Mouse (Mus musculus) CH12.LX (cell line): ENCODE results near the gene Tamm41. TPM values are rescaled to one million over a fixed set of nuclear protein-coding genes. Genes with fewer than 3 reads are reported as not detected.

ENCODE experiments used
- DNase-seq: peaks from one replicate; pipeline ENCODE4 v3.0.0-alpha.2; 2013; ENCODE audit errors: extremely low read depth
- H3K27ac ChIP-seq: 2 replicates; pipeline ENCODE4 v1.5.1; 2012; ENCODE audit warnings: low read depth, mild to moderate bottlenecking, control low read depth, moderate library complexity; ENCODE audit not compliant: insufficient read depth
- H3K27me3 ChIP-seq: replicated peaks from 2 replicates; pipeline ENCODE3; 2012; ENCODE audit warnings: inconsistent platforms
- H3K36me3 ChIP-seq, 2 experiments: replicated peaks in 1 of 2; 2 replicates each; pipeline versions ENCODE3 to v1.6.1; 2012; ENCODE audit warnings: inconsistent platforms in 1 of 2, low read length in 1 of 2, mild to moderate bottlenecking in 1 of 2, mixed read lengths in 1 of 2, moderate library complexity in 1 of 2; ENCODE audit not compliant: control insufficient read depth in 1 of 2, insufficient read depth in 1 of 2
- H3K4me1 ChIP-seq, 2 experiments: 2 replicates each; pipeline ENCODE4 v1.6.1; 2012; ENCODE audit warnings: inconsistent platforms in 1 of 2, moderate library complexity in 1 of 2; ENCODE audit not compliant: insufficient read depth in 2 of 2, control insufficient read depth in 1 of 2
- H3K4me2 ChIP-seq: 2 replicates; pipeline ENCODE4 v1.6.1; 2012; ENCODE audit warnings: low read depth, mild to moderate bottlenecking, control low read depth; ENCODE audit not compliant: poor library complexity, insufficient read depth, severe bottlenecking
- H3K4me3 ChIP-seq, 3 experiments: fragments of 150-350 bp in 1 of 3; sonication (generic) in 1 of 3; replicated peaks in 1 of 3; 2 replicates each; pipeline versions ENCODE3 to v1.5.1; 2011 to 2012; ENCODE audit warnings: low read depth in 2 of 3, low read length in 2 of 3, mild to moderate bottlenecking in 2 of 3, moderate library complexity in 2 of 3, control low read depth in 1 of 3, improper control_type of control experiment in 1 of 3, inconsistent platforms in 1 of 3, mixed read lengths in 1 of 3; ENCODE audit not compliant: poor library complexity in 1 of 3
- H3K79me2 ChIP-seq: replicated peaks from 2 replicates; pipeline ENCODE4 v1.6.1; 2012; ENCODE audit warnings: mild to moderate bottlenecking, moderate library complexity; ENCODE audit not compliant: control insufficient read depth, poor library complexity, insufficient read depth, severe bottlenecking; ENCODE audit errors: extremely low read depth
- H3K9ac ChIP-seq: 2 replicates; pipeline ENCODE4 v1.6.1; 2012; ENCODE audit warnings: low read depth, mild to moderate bottlenecking, control low read depth, moderate library complexity; ENCODE audit not compliant: insufficient read depth
- H3K9me3 ChIP-seq: replicated peaks from 2 replicates; pipeline ENCODE3; 2012; ENCODE audit warnings: low read length, inconsistent platforms, mixed read lengths
- BHLHE40 ChIP-seq: IDR thresholded peaks from 2 replicates; pipeline ENCODE4 v1.6.1; 2011; ENCODE audit warnings: mild to moderate bottlenecking, low read depth, low read length, improper control_type of control experiment
- CHD2 ChIP-seq: IDR thresholded peaks from 2 replicates; pipeline ENCODE4 v1.6.1; 2011; ENCODE audit warnings: low read length, improper control_type of control experiment
- CTCF ChIP-seq, 2 experiments: IDR thresholded peaks in 1 of 2; conservative IDR thresholded peaks in 1 of 2; 2 replicates each; pipeline ENCODE4 v1.5.1; 2011 to 2012; ENCODE audit warnings: low read depth in 2 of 2, low read length in 2 of 2, improper control_type of control experiment in 1 of 2, inconsistent platforms in 1 of 2, mild to moderate bottlenecking in 1 of 2, moderate library complexity in 1 of 2
- E2F4 ChIP-seq: IDR thresholded peaks from 2 replicates; pipeline ENCODE4 v1.6.1; 2011; ENCODE audit warnings: low read depth, low read length, improper control_type of control experiment; ENCODE audit not compliant: insufficient replicate concordance
- ELF1 ChIP-seq: IDR thresholded peaks from 2 replicates; pipeline ENCODE4 v1.6.1; 2014; ENCODE audit warnings: low read depth, mild to moderate bottlenecking, inconsistent platforms, low read length, improper control_type of control experiment
- EP300 ChIP-seq: IDR thresholded peaks from 2 replicates; pipeline ENCODE4 v1.6.1; 2011; ENCODE audit warnings: low read length, improper control_type of control experiment
- ETS1 ChIP-seq: conservative IDR thresholded peaks from 2 replicates; pipeline ENCODE4 v1.6.1; 2012; ENCODE audit warnings: low read depth, mild to moderate bottlenecking, inconsistent platforms, low read length, improper control_type of control experiment, moderate library complexity
- GABPA ChIP-seq: IDR thresholded peaks from 2 replicates; pipeline ENCODE4 v1.6.1; 2012; ENCODE audit warnings: low read depth, low read length, improper control_type of control experiment, inconsistent platforms; ENCODE audit not compliant: insufficient replicate concordance
- HCFC1 ChIP-seq: IDR thresholded peaks from 2 replicates; pipeline ENCODE4 v1.6.1; 2012; ENCODE audit warnings: low read depth, mild to moderate bottlenecking, inconsistent platforms, low read length, improper control_type of control experiment
- IRF4 ChIP-seq: IDR thresholded peaks from 2 replicates; pipeline ENCODE4 v1.6.1; 2014; ENCODE audit warnings: low read depth, mild to moderate bottlenecking, inconsistent platforms, low read length, improper control_type of control experiment
- JUND ChIP-seq: conservative IDR thresholded peaks from 2 replicates; pipeline ENCODE4 v1.6.1; 2011; ENCODE audit warnings: low read depth, low read length, improper control_type of control experiment
- MAFK ChIP-seq: IDR thresholded peaks from 2 replicates; pipeline ENCODE4 v1.6.1; 2011; ENCODE audit warnings: low read length, improper control_type of control experiment; ENCODE audit not compliant: insufficient replicate concordance
- MAX ChIP-seq: IDR thresholded peaks from 2 replicates; pipeline ENCODE4 v1.6.1; 2011; ENCODE audit warnings: low read length, improper control_type of control experiment
- MAZ ChIP-seq: IDR thresholded peaks from 2 replicates; pipeline ENCODE4 v1.6.1; 2012; ENCODE audit warnings: low read depth, mild to moderate bottlenecking, inconsistent platforms, low read length, improper control_type of control experiment, moderate library complexity
- MEF2A ChIP-seq: IDR thresholded peaks from 2 replicates; pipeline ENCODE4 v1.6.1; 2014; ENCODE audit warnings: low read depth, mild to moderate bottlenecking, inconsistent platforms, low read length, improper control_type of control experiment, borderline replicate concordance
- MXI1 ChIP-seq: IDR thresholded peaks from 2 replicates; pipeline ENCODE4 v1.6.1; 2011; ENCODE audit warnings: mild to moderate bottlenecking, low read depth, low read length, improper control_type of control experiment
- NELFE ChIP-seq: IDR thresholded peaks from 2 replicates; pipeline ENCODE4 v1.6.1; 2011; ENCODE audit warnings: low read depth, low read length, improper control_type of control experiment
- NRF1 ChIP-seq: IDR thresholded peaks from 2 replicates; pipeline ENCODE4 v1.6.1; 2014; ENCODE audit warnings: low read depth, mild to moderate bottlenecking, inconsistent platforms, low read length, improper control_type of control experiment, moderate library complexity
- PAX5 ChIP-seq: IDR thresholded peaks from 2 replicates; pipeline ENCODE4 v1.6.1; 2012; ENCODE audit warnings: low read length, inconsistent platforms, mixed read lengths
- POLR2AphosphoS2 ChIP-seq: IDR thresholded peaks from 2 replicates; pipeline ENCODE4 v1.6.1; 2011; ENCODE audit warnings: low read depth, low read length, improper control_type of control experiment
- RAD21 ChIP-seq: IDR thresholded peaks from 2 replicates; pipeline ENCODE4 v1.6.1; 2011; ENCODE audit warnings: low read depth, mild to moderate bottlenecking, low read length, improper control_type of control experiment, moderate library complexity
- RCOR1 ChIP-seq: conservative IDR thresholded peaks from 2 replicates; pipeline ENCODE4 v1.6.1; 2012; ENCODE audit warnings: low read depth, mild to moderate bottlenecking, inconsistent platforms, low read length, improper control_type of control experiment
- SIN3A ChIP-seq: IDR thresholded peaks from 2 replicates; pipeline ENCODE4 v1.6.1; 2012; ENCODE audit warnings: low read length, improper control_type of control experiment, inconsistent platforms
- SMC3 ChIP-seq: IDR thresholded peaks from 2 replicates; pipeline ENCODE4 v1.6.1; 2011; ENCODE audit warnings: low read depth, low read length, improper control_type of control experiment
- TBP ChIP-seq: conservative IDR thresholded peaks from 2 replicates; pipeline ENCODE4 v1.6.1; 2011; ENCODE audit warnings: low read depth, low read length, improper control_type of control experiment
- TCF12 ChIP-seq: IDR thresholded peaks from 2 replicates; pipeline ENCODE4 v1.6.1; 2014; ENCODE audit warnings: low read depth, mild to moderate bottlenecking, inconsistent platforms, low read length, improper control_type of control experiment
- UBTF ChIP-seq: IDR thresholded peaks from 2 replicates; pipeline ENCODE4 v1.6.1; 2012; ENCODE audit warnings: low read depth, mild to moderate bottlenecking, inconsistent platforms, low read length, improper control_type of control experiment, moderate library complexity
- USF1 ChIP-seq: IDR thresholded peaks from 2 replicates; pipeline ENCODE4 v1.6.1; 2014; ENCODE audit warnings: low read depth, mild to moderate bottlenecking, inconsistent platforms, low read length, improper control_type of control experiment
- USF2 ChIP-seq: conservative IDR thresholded peaks from 2 replicates; pipeline ENCODE4 v1.6.1; 2011; ENCODE audit warnings: low read depth, low read length, improper control_type of control experiment
- ZC3H11A ChIP-seq: IDR thresholded peaks from 2 replicates; pipeline ENCODE4 v1.6.1; 2012; ENCODE audit warnings: low read depth, mild to moderate bottlenecking, inconsistent platforms, low read length, improper control_type of control experiment
- ZKSCAN1 ChIP-seq: IDR thresholded peaks from 2 replicates; pipeline ENCODE4 v1.6.1; 2012; ENCODE audit warnings: low read depth, inconsistent platforms, low read length, improper control_type of control experiment, borderline replicate concordance
- dilution Hi-C: fragments of 300-500 bp; cut with MboI; formaldehyde crosslinking; loops from 2 replicates; pipeline ENCODE4 v1.14.3; 2020; ENCODE audit warnings: low sequenced_read_pairs; ENCODE audit not compliant: extremely low pct_unique_long_range_greater_than_20kb, extremely low pct_ligation_motif_present
- in situ Hi-C: fragments of 300-500 bp; cut with MboI; formaldehyde crosslinking; loops from 3 replicates; pipeline ENCODE4 v1.14.3; 2019; ENCODE audit warnings: low sequenced_read_pairs, low pct_ligation_motif_present, low pct_unique_long_range_greater_than_20kb, mixed read lengths
- polyA plus RNA-seq: library from polyadenylated mRNA; unstranded; fragments of >175 nt; gene quantifications from 2 replicates; pipeline ENCODE4 v1.2.1, GENCODE M21; 2012; ENCODE audit warnings: low read depth; ENCODE audit not compliant: insufficient read length
- total RNA-seq, 2 experiments: library from RNA; depleted of rRNA; stranded (reverse); fragments of 300-350 nt in 1 of 2; fragments of >200 nt in 1 of 2; gene quantifications; 2 replicates each; pipeline ENCODE4 v1.2.3; 2012 to 2014

Tamm41 gene
- total and polyA plus RNA-seq, 3 experiments = 29.3 to 41.1 (median 39.8) TPM

- Histone ChIP-seq H3K27ac (peak overlapping the region; percentile 93), H3K79me2 (no peaks in the 10 kb centered on the region), H3K27me3 (no peaks in the 10 kb centered on the region), H3K4me1 (peaks cover 42 to 96% of the 10 kb centered on the region in 2 experiments), H3K9me3 (no peaks in the 10 kb centered on the region), H3K4me2 (peak overlapping the region; percentile 52), H3K36me3 (peaks cover 3 to 47% of the 10 kb centered on the region in 2 experiments)
- in situ Hi-C loops = no loop called here
- TF ChIP-seq NRF1 = peak; percentile 51
- no peak for TF ChIP-seq ETS1
- no peak for TF ChIP-seq NELFE
- no peak for TF ChIP-seq RCOR1
- TF ChIP-seq ELF1 = 0 out of 2 replicates have a peak, but pooled peaks have one; percentile 14
- TF ChIP-seq PAX5 = no peak
- TF ChIP-seq GABPA = no peak
- TF ChIP-seq USF1 = no peak
- no peak for TF ChIP-seq USF2
- no peak for TF ChIP-seq POLR2AphosphoS2
- TF ChIP-seq, all 38 proteins: peak for 2
- dilution Hi-C loops = no loop called here
- DNase-seq = no peak
- H3K9ac ChIP-seq = peak overlapping the region; percentile 43; the same call in 1 of the 2 replicates
- no peak overlapping the region for H3K4me3 ChIP-seq
Observed at GRCm38 (mm10) chr6:115006948-115007347, 30.7 kb downstream of the Tamm41 start.

GRCm38 (mm10) chr6:115006065-115006464 lies 31.6 kb downstream of the Tamm41 start:
- Histone ChIP-seq H3K9me3 (no peaks in the 10 kb centered on the region), H3K9ac (peak overlapping the region; percentile 20), H3K4me1 (peaks cover 42 to 87% of the 10 kb centered on the region in 2 experiments), H3K4me2 (peak overlapping the region; percentile 52), H3K36me3 (peaks cover 9 to 52% of the 10 kb centered on the region in 2 experiments), H3K27ac (peak overlapping the region; percentile 93), H3K4me3 (no peak overlapping the region), H3K79me2 (no peaks in the 10 kb centered on the region), H3K27me3 (no peaks in the 10 kb centered on the region)
- dilution Hi-C loops = no loop called here
- no peak for DNase-seq
- in situ Hi-C loops = no loop called here
- TF ChIP-seq UBTF (no peak), PAX5 (no peak), BHLHE40 (peak; percentile 84), SIN3A (peak; percentile 30; the same call in 1 of the 2 replicates), NRF1 (no peak), HCFC1 (peak; percentile 30), RAD21 (no peak), TCF12 (peak; percentile 87), USF2 (no peak), TBP (0 out of 2 replicates have a peak, but pooled peaks have one; percentile 9), ZKSCAN1 (no peak), ELF1 (peak; percentile 55; the same call in 1 of the 2 replicates), SMC3 (no peak), E2F4 (no peak), JUND (no peak), RCOR1 (no peak), IRF4 (peak; percentile 93), CHD2 (peak; percentile 71; the same call in 1 of the 2 replicates), MAFK (0 out of 2 replicates have a peak, but pooled peaks have one; percentile 19), MAX (peak; percentile 43; the same call in 1 of the 2 replicates), MXI1 (peak; percentile 36; the same call in 1 of the 2 replicates), MEF2A (peak; percentile 71; the same call in 1 of the 2 replicates), ETS1 (peak; percentile 65), USF1 (no peak), EP300 (peak; percentile 85), MAZ (peak; percentile 54; the same call in 1 of the 2 replicates), ZC3H11A (no peak), CTCF (conservative IDR thresholded peaks at IDR 0.05 in 1 of 2, IDR thresholded peaks at IDR 0.05 in 1 of 2; ENCODE audit: low read depth in 2 of 2, low read length in 2 of 2) (no peak)
